Mouse (Mus musculus) intestine, embryonic 14.5 days (tissue): ENCODE data around the gene Ovca2. TPM values are rescaled to one million over a fixed set of nuclear protein-coding genes. Genes with fewer than 3 reads are reported as not detected.

Source experiments
- ATAC-seq: fragments of 200-750 bp; cut with Nextera tagmentation; replicated peaks from 2 replicates; pipeline ENCODE4 v1.8.0; 2017; ENCODE audit warnings: low read depth, moderate number of reproducible peaks, moderate TSS enrichment, moderate library complexity; ENCODE audit not compliant: low FRiP score, low TSS enrichment
- DNase-seq: peaks from one replicate; pipeline ENCODE4 v3.0.0-alpha.2; 2018; ENCODE audit warnings: low spot score
- H3K27ac ChIP-seq: fragments of 300-500 bp; sonication (generic); 2 replicates; pipeline ENCODE4 v1.5.1; 2014; ENCODE audit warnings: low read depth, mild to moderate bottlenecking, control low read depth
- H3K27me3 ChIP-seq: fragments of 300-500 bp; sonication (generic); replicated peaks from 2 replicates; pipeline ENCODE4 v1.6.1; 2014; ENCODE audit warnings: low read length, control low read depth; ENCODE audit not compliant: control insufficient read depth, insufficient read depth
- H3K36me3 ChIP-seq: fragments of 300-500 bp; sonication (generic); 2 replicates; pipeline ENCODE4 v1.6.1; 2014; ENCODE audit warnings: low read length, control low read depth; ENCODE audit not compliant: control insufficient read depth, insufficient read depth
- H3K4me1 ChIP-seq: fragments of 300-500 bp; sonication (generic); replicated peaks from 2 replicates; pipeline ENCODE4 v1.6.1; 2014; ENCODE audit warnings: low read length, control low read depth, mixed read lengths; ENCODE audit not compliant: control insufficient read depth, insufficient read depth
- H3K4me2 ChIP-seq: fragments of 300-500 bp; sonication (generic); 2 replicates; pipeline ENCODE4 v1.6.1; 2014; ENCODE audit warnings: low read length
- H3K4me3 ChIP-seq: fragments of 300-500 bp; sonication (generic); 2 replicates; pipeline ENCODE4 v1.5.1; 2014; ENCODE audit warnings: low read depth, low read length, control low read depth, mixed read lengths
- H3K9ac ChIP-seq: fragments of 300-500 bp; sonication (generic); 2 replicates; pipeline ENCODE4 v1.6.1; 2014; ENCODE audit warnings: mild to moderate bottlenecking, low read length
- H3K9me3 ChIP-seq: fragments of 300-500 bp; sonication (generic); 2 replicates; pipeline ENCODE4 v1.6.1; 2016; ENCODE audit warnings: low read length, control low read depth; ENCODE audit not compliant: control insufficient read depth
- WGBS: fragments of 180-500 bp; shearing (Covaris S2); extraction: QIAGEN DNeasy Blood & Tissue Kit; methylation state at CpG from one replicate; pipeline ENCODE4 v1.1.7; 2014; 5-methylcytosine and 5-hydroxymethylcytosine counted together
- microRNA counts: library from miRNA; unstranded; fragments of <30 nt; microRNA quantifications from one replicate; lab custom pipeline; 2016
- microRNA-seq: library from miRNA; unstranded; fragments of <30 nt; microRNA quantifications from one replicate; pipeline ENCODE4, GENCODE M21; 2016
- polyA plus RNA-seq: library from polyadenylated mRNA; unstranded; fragments of >200 nt; fragmentation: Nextera tagmentation; extraction: Ambion mirVana; gene quantifications from 2 replicates; pipeline ENCODE4 v1.2.1, GENCODE M21; 2014

The Ovca2 gene
- polyA plus RNA-seq, 1 experiment from 2014 or later = 29.9 TPM

- no peak overlapping the region for H3K4me3 ChIP-seq
- no peaks in the 10 kb centered on the region for H3K36me3 ChIP-seq
- ATAC-seq = no peak
- no peak for DNase-seq
- H3K27ac ChIP-seq = peak overlapping the region; percentile 79
- no peaks in the 10 kb centered on the region for H3K9me3 ChIP-seq
- H3K4me1 ChIP-seq = peaks cover 46% of the 10 kb centered on the region
- WGBS = 53% methylated on average over 5 of the region's 5 CpGs
- H3K27me3 ChIP-seq = no peaks in the 10 kb centered on the region
- H3K4me2 ChIP-seq = no peak overlapping the region
- no peak overlapping the region for H3K9ac ChIP-seq
These were observed 44.1 kb downstream of the Ovca2 start for GRCm38 (mm10) chr11:75134485-75135068.

DNA sequence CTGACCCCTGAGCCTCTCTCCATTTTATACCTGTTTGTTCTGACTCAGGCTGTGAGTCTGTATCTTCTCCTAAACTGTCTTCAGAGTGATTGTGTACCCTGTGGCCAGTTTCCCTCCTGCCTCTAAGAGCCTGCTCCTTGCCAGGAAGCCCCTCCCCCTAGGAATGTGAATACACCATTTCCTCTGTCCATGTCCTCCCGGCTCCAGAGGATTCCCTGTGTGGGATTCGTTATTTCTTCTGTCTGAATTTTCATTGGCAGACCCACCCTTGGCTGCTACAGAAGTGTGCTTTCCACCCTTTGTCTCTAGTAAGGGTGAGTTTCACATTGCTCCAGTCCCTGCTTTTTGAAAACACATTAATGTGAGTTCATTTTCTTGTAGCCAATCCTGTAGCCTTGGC, 44.7 kb downstream of the Ovca2 start:
- Histone ChIP-seq H3K9me3 (no peaks in the 10 kb centered on the region), H3K9ac (no peak overlapping the region), H3K27me3 (no peaks in the 10 kb centered on the region), H3K4me3 (no peak overlapping the region), H3K4me2 (no peak overlapping the region), H3K27ac (peak overlapping the region; percentile 79), H3K4me1 (peaks cover 40% of the 10 kb centered on the region), H3K36me3 (no peaks in the 10 kb centered on the region)
- ATAC-seq (peak; percentile 64; the same call in 1 of the 2 replicates), DNase-seq (no peak)
- WGBS = 3% methylated on average over 2 of the region's 2 CpGs

DNA sequence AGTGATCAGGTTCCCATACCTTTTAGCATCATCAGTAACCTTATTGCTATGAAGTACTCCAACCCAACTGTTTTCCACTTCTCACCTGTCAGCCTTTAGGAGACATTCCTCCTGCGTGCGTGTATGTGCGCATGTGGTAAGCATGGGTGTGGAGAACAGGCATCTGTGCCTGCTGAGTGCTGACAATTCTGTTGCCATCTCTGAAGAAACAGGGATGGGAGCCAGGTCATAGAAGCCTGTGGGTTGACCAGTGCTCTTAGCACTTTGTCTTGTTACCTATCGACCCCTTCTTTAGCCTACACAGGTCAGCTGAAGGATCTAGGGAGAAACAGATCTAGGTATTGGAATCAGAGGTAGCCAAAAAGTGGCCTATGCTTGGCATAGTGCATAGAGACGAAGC, 45.2 kb downstream of the Ovca2 start:
- no peak overlapping the region for H3K4me3 ChIP-seq
- no peak overlapping the region for H3K4me2 ChIP-seq
- ATAC-seq (no peak), DNase-seq (no peak)
- no peaks in the 10 kb centered on the region for H3K9me3 ChIP-seq
- H3K27me3 ChIP-seq = no peaks in the 10 kb centered on the region
- H3K4me1 ChIP-seq = peaks cover 34% of the 10 kb centered on the region
- H3K27ac ChIP-seq = peak overlapping the region; percentile 79
- WGBS = 83% methylated on average over 5 of the region's 5 CpGs
- H3K9ac ChIP-seq = no peak overlapping the region
- H3K36me3 ChIP-seq = no peaks in the 10 kb centered on the region

- Histone ChIP-seq H3K9me3 (no peaks in the 10 kb centered on the region), H3K4me1 (peaks cover 32% of the 10 kb centered on the region), H3K27me3 (no peaks in the 10 kb centered on the region), H3K4me2 (no peak overlapping the region), H3K36me3 (0 out of 2 replicates have a peak, but pooled peaks cover 2% of the 10 kb centered on the region), H3K27ac (no peak overlapping the region), H3K9ac (no peak overlapping the region), H3K4me3 (no peak overlapping the region)
- ATAC-seq (no peak), DNase-seq (no peak)
- 77% methylated on average over 5 of the region's 5 CpGs for WGBS
These were observed 46.4 kb downstream of the Ovca2 start for GRCm38 (mm10) chr11:75132278-75132677.

DNA sequence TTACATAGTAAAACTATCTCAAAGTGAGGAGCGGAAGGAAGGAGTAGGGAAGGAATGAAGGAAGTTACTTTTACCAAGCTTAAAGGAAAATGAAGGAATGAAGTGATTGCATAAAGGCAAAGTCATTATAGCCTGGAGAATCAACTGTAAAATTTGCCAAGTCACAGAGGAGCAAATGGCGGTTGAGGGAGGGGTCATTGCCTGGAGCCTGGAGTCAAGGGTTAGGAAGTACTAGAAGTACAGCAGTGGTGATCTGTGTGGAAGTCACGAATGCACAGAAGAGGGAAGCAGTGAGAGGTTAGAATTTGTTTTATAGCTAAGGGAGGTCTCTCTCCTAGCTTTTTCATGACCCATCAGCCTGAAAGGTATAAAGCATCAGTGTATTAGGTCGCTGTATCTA, 47.3 kb downstream of the Ovca2 start:
- Histone ChIP-seq H3K9ac (no peak overlapping the region), H3K4me2 (no peak overlapping the region), H3K9me3 (no peaks in the 10 kb centered on the region), H3K4me3 (no peak overlapping the region), H3K4me1 (peaks cover 24% of the 10 kb centered on the region), H3K36me3 (0 out of 2 replicates have a peak, but pooled peaks cover 2% of the 10 kb centered on the region), H3K27ac (no peak overlapping the region), H3K27me3 (no peaks in the 10 kb centered on the region)
- ATAC-seq = no peak
- DNase-seq = no peak
- WGBS = 78% methylated on average over 4 of the region's 4 CpGs

GRCm38 (mm10) chr11:75129481-75129880, 49.2 kb downstream of the Ovca2 start:
- Histone ChIP-seq H3K9ac (no peak overlapping the region), H3K27me3 (no peaks in the 10 kb centered on the region), H3K4me1 (peaks cover 13% of the 10 kb centered on the region), H3K36me3 (0 out of 2 replicates have a peak, but pooled peaks cover 2% of the 10 kb centered on the region), H3K4me3 (no peak overlapping the region), H3K4me2 (no peak overlapping the region), H3K9me3 (no peaks in the 10 kb centered on the region), H3K27ac (no peak overlapping the region)
- DNase-seq (no peak), ATAC-seq (no peak)
- 95% methylated on average over 6 of the region's 6 CpGs for WGBS

DNA sequence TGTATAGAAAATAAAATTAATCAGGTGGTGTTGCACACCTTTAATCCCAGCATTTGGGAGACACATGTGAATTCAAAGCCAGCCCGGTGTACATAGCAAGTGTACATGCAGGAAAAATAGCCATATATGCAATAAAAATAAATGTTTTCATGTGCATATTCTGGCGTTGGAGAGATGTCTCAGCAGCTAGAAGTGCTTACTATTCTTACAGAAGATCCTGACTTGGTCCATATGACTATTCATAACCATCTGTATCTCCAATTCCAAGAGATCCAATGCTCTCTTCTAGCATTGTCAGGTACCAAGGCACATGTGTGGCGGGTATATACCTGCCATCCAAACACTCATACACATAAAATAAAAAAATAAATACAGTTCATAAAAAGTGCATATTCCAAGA, 52.3 kb downstream of the Ovca2 start:
- DNase-seq (no peak), ATAC-seq (no peak)
- Histone ChIP-seq H3K4me1 (no peaks in the 10 kb centered on the region), H3K9ac (no peak overlapping the region), H3K27me3 (no peaks in the 10 kb centered on the region), H3K4me3 (no peak overlapping the region), H3K36me3 (0 out of 2 replicates have a peak, but pooled peaks cover 2% of the 10 kb centered on the region), H3K9me3 (no peaks in the 10 kb centered on the region), H3K4me2 (no peak overlapping the region), H3K27ac (no peak overlapping the region)
- WGBS = 92% methylated on average over 3 of the region's 3 CpGs

MicroRNAs within 50 kb of the gene (microRNA counts, 519-probe panel; counts per million panel counts)
- microRNA mmu-miR-132 (lab: Ali Mortazavi, UCI) = 3,609 counts per million, percentile 49 among the panel's probes with 10 or more counts
- microRNA mmu-miR-212 (lab: Ali Mortazavi, UCI) = not detected

Small RNA genes lying within 50 kb of the gene (microRNA-seq; reads per million reads assigned to microRNA genes)
- gene Mir132 = 270 reads per million, percentile 68 among the genes with 10 or more reads in this experiment
- 39.6 reads per million, percentile 51 among the genes with 10 or more reads in this experiment for gene Mir212

Other genes starting within 250 kb of the Ovca2 start
- gene Hic1, start 9.3 kb downstream of the Ovca2 start, polyA plus RNA-seq = 13.0 and 14.5 TPM in 2 replicates
- 27.9 and 31.5 TPM in 2 replicates for gene Dph1, start 12.4 kb upstream of the Ovca2 start, polyA plus RNA-seq
- 1.6 and 2.0 TPM in 2 replicates for gene Rtn4rl1, start 14.9 kb upstream of the Ovca2 start, polyA plus RNA-seq
- 103 and 116 TPM in 2 replicates for gene Rpa1, start 169.5 kb upstream of the Ovca2 start, polyA plus RNA-seq
- 11.6 and 12.5 TPM in 2 replicates for gene Smyd4, start 169.6 kb upstream of the Ovca2 start, polyA plus RNA-seq
- 42.0 and 47.1 TPM in 2 replicates for gene Serpinf1, start 243.9 kb upstream of the Ovca2 start, polyA plus RNA-seq